Mouse (Mus musculus) right cerebral cortex, adult 18-20 months (tissue): ENCODE measurements around the gene Pex11b.
"Not testable (repeated sequence)": the region's sequence is repeated elsewhere in the genome, so short reads cannot be mapped to it uniquely, and the experiment has no call there.

Experiments used
- DNase-seq: peaks from one replicate; pipeline ENCODE4 v3.0.0; 2022; ENCODE audit warnings: mixed read lengths

Pex11b gene

DNA sequence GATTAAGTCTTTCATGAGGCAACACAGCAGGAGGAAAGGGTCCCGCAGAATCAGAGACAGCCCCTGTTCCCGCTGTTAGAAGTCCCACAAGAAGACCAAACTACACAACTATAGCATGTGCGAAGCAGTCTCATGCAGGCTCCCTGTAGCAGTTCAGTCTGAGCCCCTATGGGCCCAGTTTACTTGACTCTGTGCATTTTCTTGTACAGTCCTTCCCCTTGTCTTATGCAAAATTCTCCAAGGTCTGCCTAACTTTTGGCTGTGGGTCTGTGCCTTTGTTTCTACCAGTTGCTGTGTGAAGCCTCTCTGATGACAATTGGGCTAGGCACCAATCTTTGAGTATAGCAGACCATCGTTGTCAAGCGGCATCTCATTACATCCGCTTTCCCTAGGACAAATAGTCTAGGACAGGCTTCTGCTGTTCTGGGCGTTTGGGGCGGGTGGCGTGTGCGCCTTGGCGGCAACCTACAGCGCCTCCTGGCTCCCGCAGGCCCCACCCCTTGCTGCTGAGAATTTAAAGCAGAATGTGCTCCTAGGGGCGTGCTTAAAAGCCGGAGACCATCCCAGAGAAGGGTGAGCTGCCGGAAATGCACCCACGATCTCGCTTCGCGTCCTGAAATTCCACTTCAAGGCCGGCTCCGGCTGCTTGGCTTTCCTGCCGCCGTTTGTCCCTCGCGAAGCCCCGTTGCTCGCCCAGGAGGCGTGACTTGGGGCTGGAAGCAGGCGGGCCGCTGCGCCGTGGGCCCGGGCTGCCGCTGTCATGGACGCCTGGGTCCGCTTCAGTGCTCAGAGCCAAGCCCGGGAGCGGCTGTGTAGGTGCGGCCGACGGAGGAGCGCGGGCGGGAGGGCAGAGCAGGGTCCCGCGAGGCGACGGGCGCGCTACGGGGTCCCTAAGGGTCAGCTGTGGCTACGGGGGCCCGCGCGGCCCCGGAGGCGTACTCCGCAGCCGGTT, at the start of gene Pex11b, which contains the start of gene Gm42957:
Gene Pex11b (plus strand): TSS at position 449 of the 952 bp plus-strand sequence.
Gene Gm42957 (plus strand): TSS at position 547 of the 952 bp plus-strand sequence.
- DNase-seq = peak; percentile 93

DNA sequence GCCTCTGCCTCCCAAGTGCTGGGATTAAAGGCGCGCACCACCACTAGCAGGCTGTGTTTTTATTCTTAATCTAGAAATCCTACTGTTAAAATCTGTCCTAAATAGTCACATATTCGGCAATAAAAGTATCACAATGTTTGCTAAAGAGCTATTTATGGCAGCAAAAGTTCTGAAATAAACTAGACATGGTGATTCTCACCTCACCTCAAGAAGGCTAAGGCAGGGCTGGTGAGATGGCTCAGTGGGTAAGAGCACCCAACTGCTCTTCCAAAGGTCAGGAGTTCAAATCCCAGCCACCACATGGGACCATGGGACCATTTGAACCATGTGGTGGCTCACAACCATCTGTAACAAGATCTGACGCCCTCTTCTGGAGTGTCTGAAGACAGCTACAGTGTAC, 44.5 kb upstream of the Pex11b start:
- DNase-seq = no peak

DNA sequence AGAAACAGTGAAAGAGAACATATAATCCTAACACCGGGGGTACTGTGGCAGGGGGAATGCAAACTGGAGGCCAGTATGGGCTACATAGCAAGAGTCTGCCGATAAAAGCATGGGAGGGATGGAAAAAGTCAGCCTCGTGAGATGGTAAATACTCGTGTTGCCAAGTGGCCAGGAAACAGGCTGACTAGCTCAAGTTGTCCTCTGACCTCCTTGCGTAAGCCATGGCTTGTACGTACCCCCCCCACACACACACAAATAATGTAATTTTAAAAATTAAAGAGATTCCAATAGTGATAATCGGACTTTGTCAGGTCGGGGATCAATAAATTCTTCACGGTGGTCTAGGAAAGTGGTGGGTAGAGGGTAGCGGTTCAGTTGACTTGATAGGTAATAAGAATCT, 41.8 kb upstream of the Pex11b start:
- no peak for DNase-seq

DNA sequence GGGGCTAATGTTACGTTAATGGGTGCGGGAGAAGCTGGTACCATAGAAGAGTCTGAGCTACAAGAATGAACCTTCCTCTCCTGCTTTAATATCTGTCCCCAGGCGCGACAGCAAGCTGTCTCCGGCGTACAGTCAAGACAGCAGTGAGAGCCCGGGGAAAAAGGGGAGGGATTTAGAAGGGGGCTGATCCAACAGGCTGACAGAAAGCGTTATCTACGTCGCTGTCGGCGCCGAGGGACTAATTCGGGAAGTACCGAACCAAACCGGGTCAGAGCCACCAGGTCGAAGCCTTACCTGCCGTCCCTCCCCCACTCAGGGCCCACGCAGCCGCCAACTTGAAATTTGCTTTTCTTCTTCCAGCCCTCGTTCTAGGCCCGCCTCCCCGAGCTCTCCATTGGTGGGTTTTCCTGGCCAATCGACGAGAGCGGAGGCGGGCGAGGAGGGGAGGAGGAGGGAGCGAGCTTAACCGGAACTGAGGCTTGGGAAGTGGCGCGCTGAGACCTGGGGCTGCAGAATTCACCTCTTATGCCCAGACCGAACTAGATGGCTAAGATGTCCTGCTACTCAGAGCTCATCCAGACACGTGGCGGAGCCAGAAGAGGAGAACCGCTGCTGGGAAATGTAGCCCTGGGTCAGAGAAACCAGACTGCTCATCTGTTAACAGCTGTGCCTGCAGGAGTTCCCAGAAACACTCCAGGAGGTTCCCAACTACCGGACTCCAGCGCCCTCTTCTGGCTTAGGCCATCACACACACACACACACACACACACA, 41.2 kb upstream of the Pex11b start, which contains the start of gene Polr3gl:
Gene Polr3gl (minus strand): TSS at position 392 of the 771 bp plus-strand sequence.
- peak; percentile 96 for DNase-seq

DNA sequence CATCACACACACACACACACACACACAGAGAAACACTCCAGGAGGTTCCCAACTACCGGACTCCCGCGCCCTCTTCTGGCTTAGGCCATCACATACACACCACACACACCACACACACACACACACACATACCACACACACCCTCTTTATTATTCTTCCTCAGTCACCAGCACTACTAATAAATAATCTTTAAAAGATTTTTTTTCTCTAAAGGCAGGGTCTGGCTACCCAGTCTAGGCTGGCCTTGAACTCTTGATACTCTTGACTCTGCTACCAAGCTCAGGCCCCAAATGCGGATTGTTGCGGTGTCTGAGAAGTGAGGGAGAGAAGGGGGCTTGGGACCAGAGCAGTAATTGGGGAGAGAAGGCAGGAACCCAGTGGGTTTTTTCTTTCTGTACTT, 40.3 kb upstream of the Pex11b start:
- no peak for DNase-seq

DNA sequence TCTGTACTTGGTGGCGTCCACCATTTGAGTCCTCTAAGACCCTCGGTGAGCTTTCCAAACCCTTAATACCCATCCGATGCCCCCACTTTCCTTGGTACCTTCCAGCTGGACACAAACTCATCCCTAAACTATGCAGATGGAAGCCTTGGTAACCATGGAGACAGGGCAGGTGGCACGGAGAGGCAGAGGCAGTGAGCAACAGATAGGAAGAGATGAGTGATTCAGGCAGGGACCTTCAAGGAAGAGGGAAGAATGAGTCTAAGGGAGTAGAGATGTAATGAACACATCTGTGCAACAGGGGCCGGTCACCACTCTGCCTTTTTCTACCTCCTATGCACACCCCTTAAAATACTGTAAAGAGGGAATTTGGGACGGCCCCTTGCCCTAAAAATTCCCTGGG, 39.5 kb upstream of the Pex11b start:
- DNase-seq = peak; percentile 72

DNA sequence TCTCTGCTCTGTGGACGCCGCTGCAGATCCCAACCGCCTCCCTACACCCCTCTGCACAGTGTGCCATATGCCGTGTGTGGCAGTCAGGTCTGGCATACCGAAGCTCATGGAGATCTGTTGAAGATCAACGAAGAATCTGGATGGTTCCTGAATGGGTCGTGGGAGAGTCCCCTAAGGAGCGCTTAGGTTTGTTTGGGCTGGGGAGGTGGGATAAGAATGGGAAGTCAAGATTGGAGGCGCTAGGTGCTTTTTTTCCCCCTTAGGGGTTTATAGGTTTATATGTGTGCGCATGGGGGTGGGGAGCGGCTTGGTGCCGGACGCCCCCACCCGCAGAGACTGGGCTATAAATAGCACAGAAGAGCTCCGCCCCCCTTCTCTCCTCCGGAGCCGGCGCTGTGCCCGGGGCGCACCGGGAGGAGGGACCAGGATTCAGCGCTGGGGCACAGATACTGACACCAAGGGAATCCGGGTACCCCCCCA, 38.9 kb upstream of the Pex11b start, which contains the start of gene Ankrd34a:
Gene Ankrd34a (plus strand): TSS at position 409 of the 480 bp plus-strand sequence.
- peak; percentile 87 for DNase-seq

DNA sequence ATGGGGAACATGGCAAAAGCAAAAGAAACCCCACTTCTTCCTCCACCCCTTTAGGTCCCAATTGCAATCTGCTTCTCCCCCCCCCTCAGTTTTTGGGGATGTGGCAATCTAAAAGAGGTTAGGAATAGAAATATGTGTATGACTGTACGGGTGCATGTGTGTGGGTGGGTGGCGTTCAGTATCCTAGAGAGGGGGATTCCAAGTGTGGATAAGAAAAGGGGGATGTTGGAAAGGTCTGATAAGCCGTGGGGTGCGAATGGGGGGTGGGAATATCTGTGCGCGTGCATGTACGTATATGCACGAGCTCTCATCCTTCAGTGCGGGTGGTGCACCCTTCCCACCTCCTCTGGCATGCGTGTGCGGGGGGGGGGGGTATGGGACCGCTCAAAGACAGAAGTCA, 38.3 kb upstream of the Pex11b start:
- peak; percentile 40 for DNase-seq

DNA sequence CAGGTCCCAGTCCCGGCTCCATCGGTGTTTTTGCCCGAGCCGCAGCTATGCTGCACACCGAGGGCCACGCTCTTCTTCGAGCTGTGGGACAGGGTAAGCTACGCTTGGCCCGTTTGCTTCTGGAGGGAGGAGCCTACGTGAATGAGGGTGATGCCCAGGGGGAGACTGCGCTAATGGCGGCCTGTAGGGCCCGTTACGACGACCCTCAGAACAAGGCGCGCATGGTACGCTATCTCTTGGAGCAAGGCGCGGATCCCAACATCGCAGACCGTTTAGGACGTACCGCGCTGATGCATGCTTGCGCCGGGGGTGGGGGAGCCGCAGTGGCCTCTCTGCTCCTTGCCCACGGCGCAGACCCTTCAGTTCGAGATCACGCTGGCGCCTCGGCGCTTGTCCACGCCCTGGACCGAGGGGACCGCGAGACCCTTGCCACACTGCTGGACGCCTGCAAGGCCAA, 37.7 kb upstream of the Pex11b start:
- DNase-seq = peak; percentile 48

DNA sequence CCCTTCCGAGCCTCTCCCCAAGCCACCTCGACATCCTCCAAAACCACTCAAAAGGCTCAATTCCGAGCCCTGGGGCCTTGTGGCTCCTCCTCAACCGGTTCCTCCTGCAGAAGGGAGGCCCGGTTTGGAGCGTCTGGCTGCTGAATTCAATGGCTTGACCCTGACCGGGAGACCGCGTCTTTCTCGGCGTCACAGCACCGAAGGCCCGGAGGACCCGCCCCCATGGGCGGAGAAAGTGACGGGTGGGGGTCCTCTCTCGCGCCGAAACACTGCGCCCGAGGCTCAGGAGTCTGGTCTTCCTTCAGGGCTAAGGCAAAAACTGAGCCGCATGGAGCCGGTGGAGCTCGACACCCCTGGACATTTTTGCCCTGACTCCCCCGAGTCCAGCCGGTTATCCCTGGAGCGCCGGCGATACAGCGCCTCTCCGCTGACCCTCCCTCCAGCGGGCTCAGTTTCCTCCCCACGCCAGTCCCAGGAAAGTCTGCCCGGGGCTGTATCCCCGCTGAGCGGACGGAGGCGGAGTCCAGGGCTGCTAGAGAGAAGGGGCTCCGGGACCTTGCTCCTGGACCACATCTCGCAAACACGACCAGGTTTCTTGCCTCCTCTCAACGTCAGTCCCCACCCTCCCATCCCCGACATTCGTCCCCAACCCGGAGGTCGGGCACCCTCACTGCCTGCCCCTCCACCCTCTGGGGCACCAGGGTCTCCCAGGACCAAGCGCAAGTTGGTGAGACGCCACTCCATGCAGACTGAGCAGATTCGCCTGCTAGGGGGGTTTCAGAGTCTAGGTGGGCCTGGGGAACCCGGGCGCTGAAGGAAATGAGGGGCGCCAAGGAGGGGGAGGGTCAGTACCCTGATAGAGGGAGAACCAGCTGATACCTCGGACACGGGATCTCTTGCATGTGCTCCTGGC, 36.8 kb upstream of the Pex11b start:
- peak; percentile 56 for DNase-seq

DNA sequence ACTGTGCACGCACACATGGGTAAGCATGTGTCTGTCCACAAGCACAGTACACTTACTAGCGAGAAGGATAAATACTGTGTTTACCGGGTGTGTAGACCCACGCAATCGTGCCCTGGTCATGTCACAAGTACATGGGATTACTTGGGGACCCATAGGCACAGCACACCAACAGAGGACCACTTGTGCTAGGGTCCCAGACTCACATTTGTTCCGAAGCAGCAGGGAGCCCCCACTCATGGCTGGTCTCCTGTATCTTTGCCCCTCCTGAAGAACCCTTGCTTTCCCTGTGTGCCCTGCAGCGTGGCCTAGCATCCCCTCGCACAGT, 36.1 kb upstream of the Pex11b start:
- DNase-seq = no peak

DNA sequence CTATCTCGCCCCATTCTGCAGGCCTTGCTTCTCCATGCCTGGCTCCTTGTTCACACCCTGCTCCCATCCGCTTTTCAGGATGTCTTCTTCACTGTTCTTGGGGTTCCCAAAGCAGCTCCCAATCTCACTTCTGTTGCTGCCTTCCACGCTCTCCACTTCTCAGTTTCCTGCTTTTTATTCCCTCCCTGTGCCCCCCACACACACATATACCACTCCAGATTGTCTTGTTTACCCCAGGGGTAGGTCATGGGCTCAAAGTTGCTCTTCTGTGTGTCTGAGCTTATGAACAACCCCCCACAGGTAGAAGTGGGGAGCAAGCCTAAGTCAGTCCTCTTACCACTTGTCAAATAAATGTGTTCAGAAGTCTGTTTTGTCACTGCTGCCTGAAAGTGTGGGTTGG, 35.8 kb upstream of the Pex11b start:
- no peak for DNase-seq

DNA sequence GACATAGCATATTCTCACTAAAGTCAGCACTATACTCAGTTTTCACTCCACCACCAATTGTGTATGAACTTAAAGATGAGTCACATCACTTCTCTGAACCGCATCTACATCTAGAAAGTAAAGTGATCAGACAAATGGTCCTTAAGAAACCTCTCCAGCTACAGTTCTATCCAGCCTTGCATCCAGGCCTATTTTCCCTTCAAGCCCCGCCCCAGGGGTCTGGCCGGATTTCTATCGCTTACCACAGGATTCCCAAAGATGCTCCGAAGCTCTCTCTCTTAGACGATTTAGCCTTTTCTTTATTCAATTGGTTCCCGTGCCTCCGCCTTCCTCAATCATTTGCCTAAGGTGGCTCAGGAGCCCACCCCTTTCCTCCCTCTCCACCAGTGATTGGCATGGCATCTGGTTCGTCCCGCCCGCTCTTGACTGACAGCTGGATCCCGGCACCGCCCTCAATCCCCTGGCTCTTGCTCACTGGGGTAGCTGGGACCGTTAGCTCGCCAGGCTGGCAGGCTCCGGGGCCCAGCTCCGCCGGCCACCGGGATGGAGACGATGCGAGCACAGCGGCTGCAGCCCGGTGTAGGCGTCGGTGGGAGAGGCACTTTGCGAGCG, 34.4 kb upstream of the Pex11b start, which contains the start of gene Lix1l:
Gene Lix1l (plus strand): TSS at position 511 of the 612 bp plus-strand sequence.
- DNase-seq = peak; percentile 96

DNA sequence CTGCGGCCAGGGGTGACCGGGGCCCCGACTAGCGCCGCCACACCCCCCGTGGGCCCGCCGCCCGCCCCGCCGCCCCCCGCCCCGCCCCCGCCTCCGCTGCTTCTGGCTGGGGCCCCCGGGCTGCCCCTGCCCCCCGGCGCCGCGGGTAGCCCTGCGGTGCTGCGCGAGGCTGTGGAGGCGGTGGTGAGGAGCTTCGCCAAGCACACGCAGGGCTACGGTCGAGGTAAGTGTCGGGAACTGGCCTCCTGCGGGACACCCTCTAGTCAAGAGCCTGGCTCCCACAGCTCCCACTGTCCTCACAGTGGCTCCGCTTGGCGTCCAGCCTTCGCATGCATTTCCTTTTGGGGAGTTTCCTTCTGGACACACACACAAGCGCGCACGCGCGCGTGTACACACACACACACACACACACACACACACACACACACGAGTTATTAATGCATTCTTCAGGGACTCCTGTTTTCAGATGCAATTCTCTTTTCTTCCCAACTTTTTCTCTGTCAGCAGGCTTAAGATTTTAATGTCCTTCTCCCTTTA, 33.9 kb upstream of the Pex11b start:
- peak; percentile 72 for DNase-seq

DNA sequence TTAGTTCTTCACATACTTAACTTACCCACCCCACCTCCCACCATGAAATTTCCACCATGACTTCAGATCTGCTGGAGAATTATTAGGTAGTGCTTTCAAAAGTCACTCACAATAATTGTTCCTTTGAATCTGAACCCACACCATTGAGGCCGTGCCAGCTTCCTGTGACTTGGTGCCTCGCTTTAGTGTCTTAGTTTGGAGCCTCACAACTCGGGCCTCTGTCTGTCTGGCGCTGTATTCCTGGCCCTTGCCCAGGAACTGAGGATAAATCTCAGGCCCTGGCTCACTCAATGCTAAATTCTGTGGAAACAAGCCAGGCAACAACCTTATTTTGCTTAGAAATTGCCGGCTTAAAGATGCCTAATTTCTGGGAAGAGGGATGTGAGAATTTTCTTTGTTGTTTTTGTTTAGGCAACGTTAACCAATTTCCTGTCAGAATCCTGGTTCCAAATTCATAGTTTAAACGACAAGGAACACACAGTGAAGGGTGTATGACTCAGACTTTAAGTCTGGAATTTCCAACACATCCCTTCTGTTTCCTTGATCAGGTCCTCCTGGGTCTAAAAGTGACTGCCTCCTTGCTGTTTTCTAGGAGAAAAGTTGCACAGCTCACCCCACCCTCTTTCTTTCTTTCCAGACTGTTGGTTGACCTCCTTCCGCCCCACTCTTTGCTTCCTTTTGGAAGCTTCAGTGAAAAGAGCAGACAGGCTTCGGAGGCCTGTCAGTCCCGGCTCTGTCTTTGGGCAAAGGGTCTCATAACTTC, 33.1 kb upstream of the Pex11b start:
- peak; percentile 28 for DNase-seq

DNA sequence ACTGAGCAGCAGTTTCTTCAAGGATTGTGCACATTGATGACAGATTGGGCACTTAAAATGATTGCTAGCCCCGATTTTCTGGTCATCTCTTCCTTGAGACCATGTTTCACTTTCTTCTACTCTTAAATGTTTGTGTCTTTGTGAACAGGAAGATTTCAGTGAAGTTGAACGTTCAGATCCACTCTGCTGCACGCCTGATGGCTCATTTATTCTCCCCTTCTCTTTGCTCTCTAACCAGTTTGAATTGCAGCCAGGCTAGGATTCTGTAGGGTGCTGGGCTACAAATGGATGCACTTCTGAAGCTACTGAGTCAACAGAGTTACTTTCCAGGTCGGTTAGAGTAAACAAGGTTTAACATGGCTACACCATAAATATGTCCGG, 32.5 kb upstream of the Pex11b start:
- DNase-seq = no peak

DNA sequence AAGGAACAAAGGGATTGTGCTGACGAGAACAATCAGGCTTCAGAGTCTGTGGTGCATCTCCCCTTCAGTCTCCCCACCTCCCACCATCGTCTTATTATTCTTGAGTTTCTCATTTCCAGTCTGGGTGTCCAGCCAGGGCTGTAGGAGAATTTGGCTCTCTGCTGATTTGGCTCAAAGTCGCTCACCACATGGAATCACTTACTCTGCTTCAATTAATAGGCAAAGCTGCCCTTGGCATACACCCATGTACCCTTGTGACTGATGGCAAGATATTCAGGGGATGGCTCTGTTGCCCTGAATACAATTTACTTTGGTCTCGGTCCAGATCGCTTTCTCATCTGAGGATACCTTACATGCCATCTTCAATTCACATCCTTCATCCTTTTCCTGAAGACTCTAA, 31.9 kb upstream of the Pex11b start:
- no peak for DNase-seq

DNA sequence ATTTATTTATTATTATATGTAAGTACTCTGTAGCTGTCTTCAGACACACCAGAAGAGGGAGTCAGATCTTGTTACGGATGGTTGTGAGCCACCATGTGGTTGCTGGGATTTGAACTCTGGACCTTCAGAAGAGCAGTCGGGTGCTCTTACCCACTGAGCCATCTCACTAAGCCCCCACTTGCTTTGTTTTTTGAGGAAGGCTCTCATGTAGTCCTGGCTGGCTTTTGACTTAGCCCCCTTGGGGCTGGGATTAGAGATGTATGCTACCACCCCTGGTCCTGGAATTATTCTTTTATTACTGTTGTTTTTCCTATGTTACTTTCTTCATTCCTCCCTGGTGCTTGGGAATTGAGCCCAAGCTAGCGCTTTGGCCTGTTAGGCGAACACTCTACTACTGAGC, 29.2 kb upstream of the Pex11b start:
- not testable (repeated sequence) for DNase-seq

DNA sequence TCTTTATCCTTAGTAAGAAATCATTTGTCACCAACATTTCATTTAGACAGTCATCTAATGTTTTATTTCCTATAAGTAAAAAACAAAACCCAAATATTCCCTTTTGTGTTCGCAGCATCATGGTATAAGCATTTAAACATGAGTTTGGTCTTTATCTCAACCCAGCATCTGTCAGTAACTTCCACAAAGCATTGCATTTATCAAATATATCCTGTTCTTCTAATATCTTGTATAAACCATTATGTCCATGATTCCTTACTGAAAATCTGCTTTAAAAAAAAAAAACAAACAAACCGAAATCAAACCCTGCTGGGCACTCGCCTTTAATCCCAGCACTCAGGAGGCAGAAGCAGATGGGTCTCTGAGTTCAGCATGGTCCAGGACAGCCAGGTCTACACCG, 28.6 kb upstream of the Pex11b start:
- no peak for DNase-seq

DNA sequence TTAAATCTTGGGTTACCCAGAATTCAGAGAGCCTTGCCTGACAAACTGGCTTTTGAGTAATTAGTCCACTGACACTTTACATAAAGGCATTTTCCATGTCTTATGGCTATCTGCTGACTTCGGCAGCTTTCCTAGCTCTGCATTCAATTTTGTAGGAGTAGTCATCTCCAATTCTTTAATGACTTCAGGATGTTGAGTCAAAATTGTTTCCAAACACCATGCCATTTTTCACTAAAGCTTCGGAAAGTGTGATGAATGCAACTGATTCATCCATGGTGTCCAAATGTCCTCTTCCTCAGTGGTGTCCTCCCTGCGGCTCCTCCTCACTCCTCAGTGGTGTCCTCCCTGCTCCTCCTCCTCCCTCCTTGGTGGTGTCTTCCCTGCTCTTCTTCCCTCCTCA, 17.2 kb upstream of the Pex11b start:
- DNase-seq = no peak

DNA sequence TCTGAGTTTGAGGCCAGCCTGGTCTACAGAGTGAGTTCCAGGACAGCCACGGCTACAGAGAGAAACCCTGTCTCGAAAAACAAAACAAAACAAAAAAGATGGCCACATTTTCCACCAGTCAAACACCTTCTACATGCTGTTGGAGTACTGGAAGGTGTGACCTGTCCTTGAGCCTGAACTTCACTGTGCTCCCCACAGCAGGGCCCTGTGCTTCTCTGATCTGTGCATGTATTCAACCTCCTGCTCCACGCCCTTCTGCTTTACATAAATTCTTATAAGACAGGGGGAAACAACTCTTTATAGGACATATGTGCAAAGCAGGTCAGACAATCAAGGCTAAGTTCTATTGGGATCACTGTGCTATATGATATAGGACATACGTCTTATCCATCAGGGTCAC, 12.0 kb upstream of the Pex11b start:
- no peak for DNase-seq
